Mouse (Mus musculus): ENCODE measurements around the gene Dennd1a. TPM values are rescaled to one million over a fixed set of nuclear protein-coding genes. Genes with fewer than 3 reads are reported as not detected.
A peak's percentile ranks its signal among the peaks of the same experiment; 100 is the strongest.

Dennd1a gene
- polyA plus RNA-seq, 1 experiment from 2014 or later: 10.3 TPM

GRCm38 (mm10) chr2:38291526-38291925, 4.3 kb upstream of the Dennd1a start:
- Histone ChIP-seq H3K36me3 (no peaks in the 10 kb centered on the region), H3K4me3 (replicated peaks) (no peak overlapping the region), H3K27ac (no peak overlapping the region), H3K9ac (no peak overlapping the region), H3K4me1 (no peaks in the 10 kb centered on the region; the same call in 1 of the 2 replicates), H3K9me3 (no peaks in the 10 kb centered on the region), H3K4me2 (no peak overlapping the region), H3K27me3 (replicated peaks) (no peaks in the 10 kb centered on the region)
- 68% methylated on average over 1 of the region's 1 CpGs for whole genome bisulfite sequencing
- ATAC-seq (ENCODE audit: insufficient read depth, low FRiP score, low read depth): no peak

DNA sequence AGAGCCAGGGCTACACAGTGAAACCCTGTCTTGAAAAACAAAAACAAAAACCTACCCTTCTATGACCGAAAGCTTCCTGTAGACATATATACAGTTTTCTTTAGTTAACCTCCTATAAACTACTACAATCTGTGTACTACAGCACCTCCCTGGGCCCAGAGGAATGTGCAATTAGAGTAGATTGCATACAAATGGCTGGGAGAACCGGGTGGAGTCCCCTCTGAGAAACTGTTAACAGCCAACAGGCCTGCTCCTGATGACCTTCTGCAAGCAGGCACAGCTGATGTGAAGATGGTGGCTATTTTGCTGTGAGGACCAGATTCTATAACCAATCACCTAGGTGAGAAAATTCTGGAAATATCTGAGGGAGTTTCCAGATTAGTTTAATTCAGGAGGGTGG, 1.0 kb upstream of the Dennd1a start:
- WGBS: 56% methylated on average over 2 of the region's 2 CpGs
- Histone ChIP-seq H3K9me3 (no peaks in the 10 kb centered on the region), H3K4me2 (no peak overlapping the region), H3K36me3 (no peaks in the 10 kb centered on the region), H3K27me3 (replicated peaks) (no peaks in the 10 kb centered on the region), H3K4me3 (replicated peaks) (no peak overlapping the region), H3K4me1 (no peaks in the 10 kb centered on the region; the same call in 1 of the 2 replicates), H3K27ac (no peak overlapping the region), H3K9ac (no peak overlapping the region)
- no peak for ATAC-seq (ENCODE audit: insufficient read depth, low FRiP score, low read depth)

DNA sequence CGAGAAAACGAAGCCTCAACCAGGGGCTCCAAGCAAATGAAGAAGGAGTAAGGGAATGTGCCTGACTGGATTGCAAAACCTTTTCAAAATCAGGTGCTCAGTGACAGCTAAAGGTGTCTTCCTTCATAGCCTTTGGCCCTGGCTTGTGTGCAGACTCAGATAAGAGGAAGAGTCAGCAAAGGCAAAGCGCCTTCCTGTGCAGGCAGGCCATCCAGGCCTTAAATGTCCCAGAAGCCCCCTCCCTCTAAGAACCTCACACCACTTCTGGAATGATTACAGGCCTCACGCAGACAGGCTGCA, 807 bp downstream of the Dennd1a start:
- 7% methylated on average over 4 of the region's 4 CpGs for WGBS
- no peak for ATAC-seq (ENCODE audit: insufficient read depth, low FRiP score, low read depth)
- Histone ChIP-seq H3K36me3 (no peaks in the 10 kb centered on the region), H3K27ac (no peak overlapping the region), H3K9me3 (no peaks in the 10 kb centered on the region), H3K4me3 (replicated peaks) (peak overlapping the region; percentile 92), H3K4me1 (no peaks in the 10 kb centered on the region; the same call in 1 of the 2 replicates), H3K9ac (peak overlapping the region; percentile 89; the same call in 1 of the 2 replicates), H3K4me2 (peak overlapping the region; percentile 70), H3K27me3 (replicated peaks) (no peaks in the 10 kb centered on the region)

DNA sequence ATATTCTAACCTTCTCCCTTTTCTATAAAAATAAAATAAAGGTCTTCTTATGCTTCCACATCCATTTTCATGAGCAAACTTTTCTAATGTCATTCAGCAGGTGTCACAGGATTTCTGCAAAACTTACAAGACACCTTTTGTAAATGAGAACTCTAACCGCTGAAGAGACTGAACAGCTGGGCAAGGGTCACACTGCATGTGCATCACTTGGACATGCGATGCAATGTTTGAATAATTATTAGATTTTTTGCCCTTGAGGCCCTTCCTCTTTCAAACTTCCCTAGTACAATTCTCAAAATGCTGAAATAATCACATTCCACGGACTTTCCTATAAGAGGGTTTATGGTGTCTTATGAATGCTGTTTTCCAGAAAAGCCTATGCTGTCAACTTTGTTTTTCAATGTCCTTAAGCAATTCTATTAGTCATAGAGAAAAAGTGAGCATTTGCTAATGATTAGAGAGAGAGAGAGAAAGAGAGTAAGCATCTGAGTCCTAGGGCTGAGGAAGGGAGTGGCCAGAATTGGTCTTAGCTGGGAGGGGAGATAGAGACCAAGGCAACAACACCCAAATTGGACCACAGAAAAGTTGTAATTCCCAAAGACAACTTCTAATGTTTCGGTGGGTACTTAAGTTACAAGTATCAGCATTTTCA, 1.3 kb downstream of the Dennd1a start:
- ATAC-seq (ENCODE audit: insufficient read depth, low FRiP score, low read depth): no peak
- Histone ChIP-seq H3K27ac (no peak overlapping the region), H3K4me1 (no peaks in the 10 kb centered on the region; the same call in 1 of the 2 replicates), H3K9me3 (no peaks in the 10 kb centered on the region), H3K4me3 (replicated peaks) (peak overlapping the region; percentile 92), H3K36me3 (no peaks in the 10 kb centered on the region), H3K9ac (no peak overlapping the region), H3K4me2 (peak overlapping the region; percentile 70), H3K27me3 (replicated peaks) (no peaks in the 10 kb centered on the region)
- 54% methylated on average over 4 of the region's 4 CpGs for WGBS

DNA sequence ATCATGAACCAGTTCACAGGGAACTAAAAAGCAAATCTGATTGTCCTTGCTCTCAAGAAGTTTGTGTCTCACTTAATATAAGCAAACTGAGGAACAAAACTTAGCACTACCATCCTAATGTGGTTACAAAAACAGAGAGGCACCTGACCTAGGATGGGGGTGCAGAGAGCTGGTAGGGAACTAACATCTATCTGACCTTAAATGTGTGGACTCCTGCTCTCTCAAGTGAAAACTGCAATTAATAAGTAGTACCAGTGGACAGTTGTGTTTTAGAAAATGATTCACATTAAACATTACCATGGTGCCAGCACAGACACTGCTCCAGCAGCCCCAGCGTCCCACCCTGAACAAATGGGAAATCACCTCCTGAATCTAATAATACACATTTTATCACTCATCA, 3.2 kb downstream of the Dennd1a start:
- Histone ChIP-seq H3K9me3 (no peaks in the 10 kb centered on the region), H3K27ac (no peak overlapping the region), H3K27me3 (replicated peaks) (no peaks in the 10 kb centered on the region), H3K36me3 (no peaks in the 10 kb centered on the region), H3K4me1 (no peaks in the 10 kb centered on the region; the same call in 1 of the 2 replicates), H3K9ac (no peak overlapping the region), H3K4me3 (replicated peaks) (no peak overlapping the region), H3K4me2 (no peak overlapping the region)
- WGBS: 76% methylated on average over 1 of the region's 1 CpGs
- ATAC-seq (ENCODE audit: insufficient read depth, low FRiP score, low read depth): no peak

DNA sequence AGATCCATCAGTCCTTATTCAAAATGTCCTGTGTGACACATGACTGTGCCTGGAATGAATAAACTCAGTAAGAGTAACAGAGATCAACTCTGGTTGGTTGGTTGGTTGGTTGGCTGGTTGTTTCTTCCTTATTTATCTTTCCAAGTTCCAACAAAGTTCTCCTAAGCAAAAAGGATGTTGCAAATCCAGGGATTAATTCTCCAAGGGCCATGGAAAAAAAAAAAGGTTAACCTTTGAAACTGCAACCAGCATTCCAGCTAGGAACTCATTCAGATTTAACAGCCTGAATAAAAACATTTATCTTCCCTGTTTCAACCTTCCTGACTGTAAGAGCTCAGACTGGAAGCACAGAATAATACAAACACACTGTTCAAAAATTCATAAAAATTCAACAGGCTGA, 6.8 kb downstream of the Dennd1a start:
- ATAC-seq (ENCODE audit: insufficient read depth, low FRiP score, low read depth): no peak

GRCm38 (mm10) chr2:38274973-38275372, 12.2 kb downstream of the Dennd1a start:
- H3K4me2 ChIP-seq: no peak overlapping the region
- H3K4me1 ChIP-seq: no peaks in the 10 kb centered on the region
- no peak for ATAC-seq (ENCODE audit: insufficient read depth, low FRiP score, low read depth)
- 89% methylated on average over 2 of the region's 2 CpGs for WGBS
- no peaks in the 10 kb centered on the region for H3K36me3 ChIP-seq
- no peaks in the 10 kb centered on the region for H3K27me3 ChIP-seq (replicated peaks)
- H3K9ac ChIP-seq: no peak overlapping the region
- H3K4me3 ChIP-seq (replicated peaks): no peak overlapping the region
- H3K27ac ChIP-seq: no peak overlapping the region
- H3K9me3 ChIP-seq: no peaks in the 10 kb centered on the region

More for the DNA sequence above, 6.8 kb downstream of the Dennd1a start:
- Histone ChIP-seq H3K4me2 (no peak overlapping the region), H3K9ac (no peak overlapping the region), H3K4me3 (replicated peaks) (no peak overlapping the region), H3K9me3 (no peaks in the 10 kb centered on the region), H3K27me3 (replicated peaks) (no peaks in the 10 kb centered on the region), H3K27ac (no peak overlapping the region), H3K36me3 (no peaks in the 10 kb centered on the region), H3K4me1 (no peaks in the 10 kb centered on the region)

GRCm38 (mm10) chr2:38263653-38264052, 23.5 kb downstream of the Dennd1a start:
- ATAC-seq (ENCODE audit: insufficient read depth, low FRiP score, low read depth): no peak

DNA sequence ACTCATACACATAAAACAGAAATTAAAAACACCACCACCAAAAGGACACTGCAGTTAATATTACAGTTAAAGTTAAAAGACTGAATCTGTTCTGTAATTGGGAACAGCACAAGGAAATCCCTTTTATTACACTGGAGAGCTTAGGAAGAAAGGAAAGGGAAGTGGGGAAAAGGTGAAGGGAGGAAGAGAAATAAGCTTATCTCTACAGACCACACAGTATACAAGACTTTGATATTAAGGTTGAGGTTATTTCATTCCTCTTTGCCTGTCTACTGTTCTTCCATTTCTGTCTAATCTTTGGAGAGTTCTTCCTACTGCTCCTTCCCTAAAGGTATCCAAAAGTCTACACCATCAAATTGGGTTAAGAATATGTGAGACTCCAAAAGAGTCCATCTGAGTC, 28.1 kb downstream of the Dennd1a start:
- Histone ChIP-seq H3K4me1 (no peaks in the 10 kb centered on the region), H3K4me3 (replicated peaks) (no peak overlapping the region), H3K9me3 (no peaks in the 10 kb centered on the region), H3K36me3 (no peaks in the 10 kb centered on the region), H3K27ac (no peak overlapping the region), H3K9ac (no peak overlapping the region), H3K27me3 (replicated peaks) (no peaks in the 10 kb centered on the region), H3K4me2 (no peak overlapping the region)
- no peak for ATAC-seq (ENCODE audit: insufficient read depth, low FRiP score, low read depth)

More at GRCm38 (mm10) chr2:38263653-38264052, 23.5 kb downstream of the Dennd1a start:
- Histone ChIP-seq H3K27me3 (replicated peaks) (no peaks in the 10 kb centered on the region), H3K4me2 (no peak overlapping the region), H3K9me3 (no peaks in the 10 kb centered on the region), H3K4me3 (replicated peaks) (no peak overlapping the region), H3K27ac (no peak overlapping the region), H3K4me1 (no peaks in the 10 kb centered on the region), H3K9ac (no peak overlapping the region), H3K36me3 (no peaks in the 10 kb centered on the region)
- WGBS: 61% methylated on average over 2 of the region's 2 CpGs

DNA sequence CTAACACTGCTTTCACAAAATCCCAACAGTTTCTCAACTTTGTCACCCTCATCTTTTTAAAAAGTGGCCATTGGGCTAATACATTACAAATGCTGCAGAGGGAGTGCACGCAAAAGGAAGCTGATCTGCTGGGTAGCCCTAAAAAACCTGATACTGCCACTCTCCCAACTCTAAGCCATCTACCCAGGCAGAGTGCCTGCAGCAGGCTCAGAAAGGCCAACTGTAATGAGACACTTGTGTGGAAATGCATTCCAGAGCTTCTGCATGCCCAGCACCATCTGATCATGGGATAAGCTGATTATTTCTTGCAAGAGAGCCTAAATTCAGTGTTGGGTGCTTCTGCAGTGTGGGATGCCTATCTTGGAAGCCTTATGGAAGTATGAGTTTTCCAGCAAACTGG, 49.6 kb downstream of the Dennd1a start:
- 89% methylated on average over 1 of the region's 1 CpGs for WGBS
- H3K4me2 ChIP-seq: no peak overlapping the region

GRCm38 (mm10) chr2:38235593-38235992, 51.6 kb downstream of the Dennd1a start:
- no peak overlapping the region for H3K4me3 ChIP-seq (replicated peaks)
- no peak overlapping the region for H3K27ac ChIP-seq
- no peaks in the 10 kb centered on the region for H3K27me3 ChIP-seq (replicated peaks)
- no peak overlapping the region for H3K9ac ChIP-seq
- H3K36me3 ChIP-seq: no peaks in the 10 kb centered on the region
- H3K9me3 ChIP-seq: no peaks in the 10 kb centered on the region
- ATAC-seq (ENCODE audit: insufficient read depth, low FRiP score, low read depth): no peak
- H3K4me1 ChIP-seq: no peaks in the 10 kb centered on the region
- 76% methylated on average over 2 of the region's 2 CpGs for WGBS
- no peak overlapping the region for H3K4me2 ChIP-seq

More for the DNA sequence above, 49.6 kb downstream of the Dennd1a start:
- Histone ChIP-seq H3K36me3 (no peaks in the 10 kb centered on the region), H3K9ac (no peak overlapping the region), H3K27ac (no peak overlapping the region), H3K9me3 (no peaks in the 10 kb centered on the region), H3K4me1 (no peaks in the 10 kb centered on the region), H3K4me3 (replicated peaks) (no peak overlapping the region), H3K27me3 (replicated peaks) (no peaks in the 10 kb centered on the region)
- ATAC-seq (ENCODE audit: insufficient read depth, low FRiP score, low read depth): no peak

DNA sequence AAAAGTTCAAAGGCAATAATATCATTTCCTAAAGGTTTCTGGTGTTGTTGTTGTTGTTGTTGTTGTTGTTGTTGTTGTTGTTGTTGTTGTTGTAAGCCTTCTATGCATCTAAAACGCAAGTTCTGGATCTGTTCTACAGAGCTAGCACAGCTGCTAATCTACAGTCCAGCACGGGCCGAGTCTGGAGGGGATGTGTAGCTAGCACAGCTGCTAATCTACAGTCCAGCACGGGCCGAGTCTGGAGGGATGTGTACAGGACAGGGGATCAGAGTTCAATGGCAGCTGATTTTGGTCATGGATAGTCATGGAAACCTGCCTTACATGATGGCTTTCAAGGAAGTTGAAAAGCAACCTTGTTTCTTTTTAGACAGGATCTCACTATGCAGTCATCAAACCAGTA, 57.3 kb downstream of the Dennd1a start:
- 82% methylated on average over 5 of the region's 5 CpGs for WGBS

DNA sequence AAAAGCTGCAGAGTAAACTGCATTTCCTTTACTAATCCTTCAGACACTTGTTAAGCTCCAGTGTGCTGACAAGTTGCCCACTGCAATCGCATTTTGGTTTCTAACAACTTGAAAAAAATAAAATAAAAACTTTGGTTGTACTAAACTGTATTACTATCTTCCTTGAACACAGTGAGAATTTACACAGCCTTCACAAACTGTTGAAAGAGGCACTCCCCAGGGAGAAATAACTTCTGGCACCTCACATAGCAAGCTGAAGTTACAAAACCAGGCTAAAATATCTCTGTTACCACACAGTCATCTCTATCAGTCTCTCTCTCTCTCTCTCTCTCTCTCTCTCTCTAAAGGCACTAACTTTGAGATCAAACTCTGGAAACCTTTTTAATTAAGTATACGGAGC, 63.4 kb downstream of the Dennd1a start:
- 57% methylated on average over 2 of the region's 2 CpGs for WGBS
- H3K4me2 ChIP-seq: no peak overlapping the region
- H3K27ac ChIP-seq: no peak overlapping the region
- no peaks in the 10 kb centered on the region for H3K27me3 ChIP-seq (replicated peaks)
- H3K9ac ChIP-seq: no peak overlapping the region
- no peak for ATAC-seq (ENCODE audit: insufficient read depth, low FRiP score, low read depth)
- H3K9me3 ChIP-seq: no peaks in the 10 kb centered on the region
- H3K4me3 ChIP-seq (replicated peaks): no peak overlapping the region
- no peaks in the 10 kb centered on the region for H3K36me3 ChIP-seq
- H3K4me1 ChIP-seq: no peaks in the 10 kb centered on the region

More for the DNA sequence above, 57.3 kb downstream of the Dennd1a start:
- Histone ChIP-seq H3K9ac (no peak overlapping the region), H3K27ac (no peak overlapping the region), H3K4me3 (replicated peaks) (no peak overlapping the region), H3K4me2 (no peak overlapping the region), H3K36me3 (no peaks in the 10 kb centered on the region), H3K4me1 (no peaks in the 10 kb centered on the region), H3K27me3 (replicated peaks) (no peaks in the 10 kb centered on the region), H3K9me3 (no peaks in the 10 kb centered on the region)
- no peak for ATAC-seq (ENCODE audit: insufficient read depth, low FRiP score, low read depth)
